Comparison of ENCODE assay signal across 16 mouse cellular contexts in genomic region chr13:9888284-9888683, GRCm38 (mm10).
"Had no signal": no experiment of that assay in that cellular context is flagged by ENCODE, and none has a peak within 500 bp of the region (broad histone marks: within the 10 kb centered on the region; RNA-seq: fewer than 3 reads in every experiment).

No protein-coding gene starts in this region.

- H3K4me3 ChIP-seq: neural tube, embryonic 13.5 days; neural tube, embryonic 15.5 days; stomach, embryonic 15.5 days had no signal

- H3K27me3 ChIP-seq: neural tube, embryonic 13.5 days; neural tube, embryonic 15.5 days; stomach, embryonic 15.5 days had no signal

- H3K4me1 ChIP-seq: neural tube, embryonic 13.5 days; neural tube, embryonic 15.5 days; stomach, embryonic 15.5 days had no signal

- DNase-seq: retina, postnatal 1 day; right cerebral cortex, adult 18-20 months; right cerebral cortex, postnatal 14 days; right cerebral cortex, postnatal 25 days; right cerebral cortex, postnatal 4 days; spleen, adult 18-20 months; thymus, adult 18-20 months; thymus, adult 2 months; thymus, postnatal 14 days; thymus, postnatal 25 days; thymus, postnatal 36 days; thymus, postnatal 4 days had no signal

- H3K27ac ChIP-seq: neural tube, embryonic 13.5 days; neural tube, embryonic 15.5 days; stomach, embryonic 15.5 days; stomach, postnatal 0 days had no signal

- H3K36me3 ChIP-seq: neural tube, embryonic 13.5 days; neural tube, embryonic 15.5 days; stomach, embryonic 15.5 days had no signal

- H3K4me2 ChIP-seq: neural tube, embryonic 13.5 days; neural tube, embryonic 15.5 days; stomach, embryonic 15.5 days had no signal

- H3K9me3 ChIP-seq: neural tube, embryonic 13.5 days; neural tube, embryonic 15.5 days; stomach, embryonic 15.5 days had no signal

- H3K9ac ChIP-seq: neural tube, embryonic 13.5 days; neural tube, embryonic 15.5 days; stomach, embryonic 15.5 days had no signal
